Mouse (Mus musculus): ENCODE measurements around the gene Pkig.
A peak's percentile ranks its signal among the peaks of the same experiment; 100 is the strongest.
"Not testable (repeated sequence)": the region's sequence is repeated elsewhere in the genome, so short reads cannot be mapped to it uniquely, and the experiment has no call there.

Gene Pkig

GRCm38 (mm10) chr2:163643576-163643971 is 14.6 kb upstream of the Pkig start:
- peak; percentile 18 for DNase-seq (ENCODE audit: extremely low read depth, low read depth)

DNA sequence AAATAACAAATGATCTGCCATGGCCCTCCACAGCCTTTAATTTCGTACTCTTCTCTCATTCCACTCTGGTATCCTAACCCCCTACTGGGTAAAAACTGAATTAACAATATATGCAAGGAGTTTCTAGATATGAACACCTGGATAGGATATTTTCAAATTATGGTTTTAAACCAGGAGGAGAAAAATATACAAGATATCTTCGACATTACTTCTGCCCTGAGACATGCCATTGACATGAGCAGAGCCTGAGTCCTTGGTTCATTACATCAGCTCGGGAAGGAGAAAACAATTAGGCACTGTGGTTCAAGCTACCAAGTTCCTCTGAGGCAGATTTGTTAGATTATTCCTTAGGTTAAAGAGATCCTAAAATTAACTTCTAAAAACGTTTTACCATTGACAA is 14.1 kb upstream of the Pkig start:
- peak; percentile 39 for DNase-seq (ENCODE audit: extremely low read depth, low read depth)

- peak; percentile 91 for DNase-seq (ENCODE audit: extremely low read depth, low read depth)
These were observed 13.4 kb upstream of the Pkig start, which contains the start of gene Serinc3 for GRCm38 (mm10) chr2:163644575-163645385. Serinc3 (minus strand) TSS chr2:163645131.

DNA sequence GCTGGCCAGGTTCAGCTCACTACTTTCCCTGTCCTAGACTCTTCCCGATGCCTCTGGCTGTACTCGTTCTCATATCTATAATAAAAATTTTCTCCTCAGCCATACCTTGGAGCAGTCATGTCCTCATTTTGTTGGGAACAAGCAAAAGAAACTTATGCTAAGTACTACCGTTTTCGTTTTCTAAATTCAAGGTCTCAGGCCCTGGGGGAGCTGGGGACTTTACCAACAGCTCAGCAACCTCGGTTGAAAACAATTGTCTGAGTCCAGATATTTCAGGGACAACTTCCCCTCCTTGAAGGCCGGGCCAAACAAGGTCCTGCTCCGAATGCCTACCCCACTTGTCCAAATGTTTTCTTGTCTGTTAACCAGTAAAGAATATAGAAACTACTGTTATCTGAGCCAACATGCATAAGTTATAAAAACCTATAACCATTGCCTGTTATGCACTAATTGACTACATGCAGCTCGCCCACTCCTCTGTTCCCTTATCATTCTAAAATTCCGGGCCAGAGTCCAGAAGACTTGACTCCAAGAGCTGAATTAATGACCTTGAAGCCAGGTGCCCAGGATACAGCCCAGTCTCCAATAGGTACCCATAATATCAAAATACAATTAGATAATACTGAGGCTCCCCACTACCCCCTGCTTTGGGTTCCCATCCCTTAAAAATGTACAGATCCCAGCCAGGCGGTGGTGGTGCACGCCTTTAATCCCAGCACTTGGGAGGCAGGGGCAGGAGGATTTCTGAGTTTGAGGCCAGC is 12.3 kb upstream of the Pkig start:
- DNase-seq (ENCODE audit: extremely low read depth, low read depth), result peak; percentile 32

- DNase-seq (ENCODE audit: extremely low read depth, low read depth), result no peak
These were observed 11.6 kb upstream of the Pkig start for GRCm38 (mm10) chr2:163646461-163647080.

DNA sequence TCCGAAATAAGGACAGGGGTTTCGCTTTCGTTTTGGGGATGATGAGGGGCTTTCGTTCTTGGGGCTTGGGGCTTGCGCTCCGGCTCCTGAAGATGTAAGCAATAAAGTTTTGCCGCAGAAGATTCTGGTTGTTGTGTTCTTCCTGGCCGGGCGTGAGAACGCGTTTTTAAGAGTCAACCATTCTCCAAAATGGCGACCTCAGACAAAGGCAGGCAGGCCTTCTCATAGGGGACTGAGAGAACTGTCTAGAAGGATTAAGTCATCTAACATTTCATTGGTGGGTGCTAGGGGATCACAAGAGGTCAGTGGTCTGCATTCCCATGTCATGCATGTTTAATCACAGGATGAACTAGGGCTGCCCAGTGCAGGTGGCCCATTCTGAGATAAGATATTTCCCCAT is 2.5 kb upstream of the Pkig start:
- DNase-seq (ENCODE audit: extremely low read depth, low read depth), result not testable (repeated sequence)

DNA sequence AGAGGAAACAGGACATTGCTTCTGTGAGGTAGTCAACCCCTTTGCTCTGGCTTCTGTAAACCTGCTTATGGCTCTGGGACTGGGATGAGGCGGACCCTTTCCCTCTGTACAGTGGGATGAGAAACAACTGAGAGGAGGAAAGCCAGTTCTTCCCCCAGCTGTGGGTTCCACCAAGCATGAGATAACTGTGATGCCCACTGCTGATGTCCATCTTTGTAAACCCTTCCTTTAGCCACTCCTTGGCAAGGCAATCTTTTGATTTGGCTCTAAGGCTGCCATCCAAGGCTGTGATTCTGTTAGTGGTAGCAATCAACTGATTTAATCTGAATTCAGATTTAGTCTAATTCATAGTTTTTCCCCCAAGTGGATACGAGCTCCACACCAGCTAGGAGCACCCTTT is 700 bp upstream of the Pkig start:
- no peak for DNase-seq (ENCODE audit: extremely low read depth, low read depth)

DNA sequence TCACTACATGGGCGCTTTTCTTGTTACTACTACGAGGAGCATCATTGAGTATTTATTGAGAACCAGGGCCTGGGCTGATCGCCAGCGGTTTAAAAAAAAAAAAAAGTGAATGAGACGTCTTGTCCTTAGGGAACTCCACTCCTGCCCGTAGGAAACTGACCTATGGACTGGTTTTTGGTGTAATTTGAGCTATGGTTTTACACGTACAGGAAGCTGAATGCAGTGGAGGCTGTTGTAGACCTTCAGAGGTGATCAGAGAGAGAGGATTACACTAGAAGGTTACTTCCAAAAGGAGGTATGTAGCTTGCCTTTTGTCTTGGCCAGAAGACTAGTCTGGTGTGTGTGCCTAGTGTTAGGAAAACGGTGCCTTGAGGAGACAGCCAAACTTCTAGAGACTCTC is 755 bp downstream of the Pkig start:
- DNase-seq (ENCODE audit: extremely low read depth, low read depth), result no peak

- peak; percentile 63 for DNase-seq (ENCODE audit: extremely low read depth, low read depth)
These were observed 1.2 kb downstream of the Pkig start for GRCm38 (mm10) chr2:163659431-163659830.

GRCm38 (mm10) chr2:163660103-163660701 is 2.0 kb downstream of the Pkig start:
- DNase-seq (ENCODE audit: extremely low read depth, low read depth), result no peak

- no peak for DNase-seq (ENCODE audit: extremely low read depth, low read depth)
These were observed 3.2 kb downstream of the Pkig start for GRCm38 (mm10) chr2:163661371-163661850.

DNA sequence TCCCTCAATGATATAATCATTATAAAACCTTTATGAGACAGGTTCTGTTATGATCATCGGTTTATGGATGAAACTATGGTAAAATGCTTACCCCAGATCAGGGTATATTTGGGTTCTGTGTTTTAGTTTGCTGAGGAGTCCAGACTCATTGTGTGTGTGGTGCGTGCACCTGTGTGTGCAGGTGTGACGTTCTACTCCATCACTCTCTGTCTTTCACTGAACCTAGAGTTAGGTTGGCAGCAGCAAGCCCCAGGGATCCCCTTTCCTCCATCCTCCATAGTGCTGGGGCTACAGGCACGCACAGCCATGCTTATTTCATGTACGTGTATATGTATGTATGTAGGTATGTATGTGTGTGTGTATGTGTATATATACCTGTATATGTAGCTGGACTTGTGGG is 3.9 kb downstream of the Pkig start:
- DNase-seq (ENCODE audit: extremely low read depth, low read depth), result no peak

- no peak for DNase-seq (ENCODE audit: extremely low read depth, low read depth)
These were observed 4.6 kb downstream of the Pkig start for GRCm38 (mm10) chr2:163662698-163663221.

- DNase-seq (ENCODE audit: extremely low read depth, low read depth), result no peak
These were observed 5.7 kb downstream of the Pkig start for GRCm38 (mm10) chr2:163663930-163664329.

GRCm38 (mm10) chr2:163667045-163667444 is 8.9 kb downstream of the Pkig start:
- DNase-seq (ENCODE audit: extremely low read depth, low read depth), result no peak

- DNase-seq (ENCODE audit: extremely low read depth, low read depth), result no peak
These were observed 12.8 kb downstream of the Pkig start for GRCm38 (mm10) chr2:163670872-163671594.

DNA sequence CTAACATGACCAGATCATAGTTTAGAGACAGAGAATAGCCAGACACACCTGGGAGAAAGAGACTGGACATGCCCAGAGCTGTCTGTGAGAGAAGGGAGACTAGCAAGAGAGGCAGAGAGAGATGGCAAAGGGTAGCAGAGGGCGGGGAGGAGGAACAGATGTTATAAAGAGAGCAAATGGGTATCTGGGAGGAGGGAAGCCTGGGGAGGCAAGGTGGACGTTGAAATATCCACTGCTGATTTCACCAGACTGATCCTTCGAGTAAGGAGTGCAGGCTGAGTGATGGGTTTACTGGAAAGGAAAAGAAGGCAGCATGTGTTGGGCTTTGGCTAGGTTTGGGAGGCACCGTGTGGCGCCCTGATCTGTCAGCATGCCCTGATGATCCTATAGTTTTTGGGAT is 16.2 kb downstream of the Pkig start:
- DNase-seq (ENCODE audit: extremely low read depth, low read depth), result no peak

DNA sequence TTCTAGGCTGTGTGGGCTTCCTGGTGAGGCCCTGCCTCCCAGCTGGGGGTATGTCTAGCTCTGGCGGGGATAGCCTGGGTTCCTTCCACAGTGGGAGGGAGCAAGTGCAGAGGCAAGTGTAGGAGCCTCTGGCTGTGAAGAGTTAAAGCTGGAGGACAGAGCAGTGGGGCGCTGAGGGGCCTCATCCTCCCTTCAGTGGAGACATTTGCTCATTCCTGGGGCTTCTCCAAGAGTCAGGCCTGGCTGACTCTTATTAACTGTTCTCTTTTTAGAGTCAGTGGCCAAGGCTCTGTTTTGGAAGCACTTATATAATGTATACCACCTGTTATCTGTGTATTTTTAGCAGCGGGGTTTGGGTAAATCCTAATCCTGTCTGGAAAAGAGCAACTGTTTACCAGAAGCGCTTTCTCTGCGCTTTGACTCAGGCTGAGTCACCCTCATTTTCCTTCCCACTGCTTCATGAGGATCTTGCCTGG is 17.0 kb downstream of the Pkig start:
- no peak for DNase-seq (ENCODE audit: extremely low read depth, low read depth)

DNA sequence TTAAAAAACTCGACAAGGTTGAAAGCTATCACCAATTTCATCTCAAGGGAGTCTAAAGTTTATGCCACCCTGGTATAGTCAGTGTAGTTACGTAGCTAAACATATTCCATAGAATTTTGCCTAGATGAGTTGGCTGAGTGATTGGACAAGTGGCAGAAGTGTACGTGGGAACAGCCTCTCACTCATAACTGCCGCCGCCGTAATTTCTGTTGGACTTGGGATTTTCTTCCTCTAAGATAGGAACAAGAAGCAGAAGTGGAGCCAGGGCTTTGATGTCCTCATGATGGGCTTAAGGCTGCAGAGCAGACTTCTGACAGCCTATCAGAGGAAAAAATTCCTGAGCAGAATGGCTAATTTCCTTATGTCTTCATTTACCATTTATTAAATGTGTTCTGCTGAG is 17.5 kb downstream of the Pkig start:
- no peak for DNase-seq (ENCODE audit: extremely low read depth, low read depth)

- no peak for DNase-seq (ENCODE audit: extremely low read depth, low read depth)
These were observed 18.1 kb downstream of the Pkig start for GRCm38 (mm10) chr2:163676321-163676720.

- DNase-seq (ENCODE audit: extremely low read depth, low read depth), result peak; percentile 77
These were observed 18.6 kb downstream of the Pkig start for GRCm38 (mm10) chr2:163676745-163677144.
